10 mouse cellular contexts compared by ENCODE assay signal in genomic region chr16:93137249-93137648, GRCm38 (mm10).
A peak's percentile ranks its signal among the peaks of the same experiment; 100 is the strongest.
DNase-seq lines count a peak whose midpoint lies in the region; ATAC-seq lines count a peak whose summit lies in the region.
"Had no signal": no experiment of that assay in that cellular context is flagged by ENCODE, and none has a peak within 500 bp of the region (broad histone marks: within the 10 kb centered on the region; RNA-seq: fewer than 3 reads in every experiment).

No protein-coding gene starts in this region.

- peaks cover 20% of the 10 kb centered on the region for H3K27me3 ChIP-seq in liver, embryonic 12.5 days (replicated peaks)

- no peak overlapping the region for H3K4me3 ChIP-seq in liver, embryonic 12.5 days
- H3K4me3 ChIP-seq: embryonic facial prominence, embryonic 15.5 days; liver, embryonic 15.5 days had no signal

- 0 out of 2 replicates have a peak, but pooled peaks have one; percentile 33 for ATAC-seq in liver, embryonic 12.5 days
- peak; percentile 47 for ATAC-seq in erythroblast, adult 5-6 weeks (replicated peaks; ENCODE audit: low FRiP score, poor library complexity, severe bottlenecking)

- H3K4me2 ChIP-seq in liver, embryonic 12.5 days = no peak overlapping the region
- H3K4me2 ChIP-seq: embryonic facial prominence, embryonic 15.5 days; liver, embryonic 15.5 days had no signal

- no peaks in the 10 kb centered on the region for H3K9me3 ChIP-seq in liver, embryonic 12.5 days (replicated peaks)
- H3K9me3 ChIP-seq: embryonic facial prominence, embryonic 15.5 days; liver, embryonic 15.5 days had no signal

- peaks cover 16% of the 10 kb centered on the region for H3K4me1 ChIP-seq in liver, embryonic 12.5 days
- H3K4me1 ChIP-seq: embryonic facial prominence, embryonic 15.5 days had no signal

- peak; percentile 1 for DNase-seq in cerebellum, adult 9-10 months
- no peak for DNase-seq in cerebellum, postnatal 36 days
- DNase-seq in liver = no peak
- DNase-seq in mesoderm, embryonic 11.5 days (ENCODE audit: low read depth, low spot score) = peak; percentile 13
- no peak for DNase-seq in left cerebral cortex, adult 18-20 months (ENCODE audit: low spot score in 2 of 2)
- no peak for DNase-seq in gastrocnemius, postnatal 25 days

- WGBS in liver, embryonic 12.5 days (ENCODE audit: insufficient replicate concordance) = 45% methylated on average over 1 of the region's 1 CpGs

- no peaks in the 10 kb centered on the region for H3K36me3 ChIP-seq in liver, embryonic 12.5 days
- H3K36me3 ChIP-seq: embryonic facial prominence, embryonic 15.5 days; liver, embryonic 15.5 days had no signal

- no peak overlapping the region for H3K27ac ChIP-seq in liver, embryonic 12.5 days
- H3K27ac ChIP-seq: embryonic facial prominence, embryonic 15.5 days; liver, embryonic 15.5 days had no signal

- H3K9ac ChIP-seq in liver, embryonic 12.5 days = no peak overlapping the region
- H3K9ac ChIP-seq: embryonic facial prominence, embryonic 15.5 days; liver, embryonic 15.5 days had no signal

Comparison
In these comparisons a context has a peak if more than half of its experiments do, and no peak if none do; other contexts are left out.
1. DNase-seq: peak in cerebellum, adult 9-10 months (single experiment) and mesoderm, embryonic 11.5 days (single experiment); none in cerebellum, postnatal 36 days (0 of 2), liver (single experiment), left cerebral cortex, adult 18-20 months (0 of 2) and gastrocnemius, postnatal 25 days (single experiment).